In genomic region chr3:138366181-138366580, GRCm38 (mm10) we compare ENCODE assay signal across 22 mouse cellular contexts. TPM values are rescaled to one million over a fixed set of nuclear protein-coding genes. Genes with fewer than 3 reads are reported as not detected.
"Had no signal": no experiment of that assay in that cellular context is flagged by ENCODE, and none has a peak within 500 bp of the region (broad histone marks: within the 10 kb centered on the region; RNA-seq: fewer than 3 reads in every experiment).

No protein-coding gene starts in this region.

- ATAC-seq: midbrain, embryonic 13.5 days; midbrain, embryonic 15.5 days had no signal

- H3K9me3 ChIP-seq: megakaryocyte, embryonic 14.5 days; midbrain, embryonic 13.5 days; midbrain, embryonic 15.5 days; neural tube, embryonic 12.5 days; stomach, embryonic 15.5 days had no signal

- H3K9ac ChIP-seq: lung, embryonic 14.5 days; midbrain, embryonic 13.5 days; midbrain, embryonic 15.5 days; neural tube, embryonic 12.5 days; stomach, embryonic 15.5 days had no signal

- H3K27me3 ChIP-seq: megakaryocyte, embryonic 14.5 days; midbrain, embryonic 13.5 days; midbrain, embryonic 15.5 days; neural tube, embryonic 12.5 days; stomach, embryonic 15.5 days had no signal

- H3K4me1 ChIP-seq: megakaryocyte, embryonic 14.5 days; midbrain, embryonic 13.5 days; midbrain, embryonic 15.5 days; neural tube, embryonic 12.5 days; stomach, embryonic 15.5 days had no signal

- H3K4me3 ChIP-seq: megakaryocyte, embryonic 14.5 days; midbrain, embryonic 13.5 days; midbrain, embryonic 15.5 days; neural tube, embryonic 12.5 days; stomach, embryonic 15.5 days had no signal

- H3K27ac ChIP-seq: macrophage; midbrain, embryonic 13.5 days; midbrain, embryonic 15.5 days; neural tube, embryonic 12.5 days; stomach, embryonic 15.5 days; stomach, postnatal 0 days had no signal

- DNase-seq: lung, adult 18-20 months; lung, embryonic 14.5 days; lung, postnatal 14 days; lung, postnatal 36 days; right cerebral cortex, postnatal 14 days; thymus, adult 2 months; thymus, postnatal 25 days; thymus, postnatal 4 days had no signal

- H3K36me3 ChIP-seq: midbrain, embryonic 13.5 days; midbrain, embryonic 15.5 days; neural tube, embryonic 12.5 days; stomach, embryonic 15.5 days had no signal

- H3K4me2 ChIP-seq: lung, embryonic 14.5 days; midbrain, embryonic 11.5 days; midbrain, embryonic 13.5 days; midbrain, embryonic 15.5 days; neural tube, embryonic 12.5 days; stomach, embryonic 15.5 days had no signal

RNA-seq across cellular contexts. Expression of gene Adh6b, which starts 24.6 kb away (rescaled TPM):
- polyA plus RNA-seq: macrophage; midbrain, embryonic 15.5 days; neural tube, embryonic 14.5 days; spleen, adult 2 months had no signal

RNA-seq across cellular contexts. Expression of gene Adh4, which starts 49.1 kb away (rescaled TPM):
- polyA plus RNA-seq: lung, embryonic 14.5 days; lung, embryonic 16.5 days; macrophage; midbrain, embryonic 11.5 days; midbrain, embryonic 13.5 days; midbrain, embryonic 15.5 days; midbrain, postnatal 0 days; neural tube, embryonic 12.5 days; neural tube, embryonic 14.5 days; spleen, adult 2 months; stomach, embryonic 15.5 days; stomach, postnatal 0 days; thymus, adult 2 months; urinary bladder, adult 2 months had no signal

RNA-seq across cellular contexts. Expression of gene Adh6a, which starts 53.1 kb away (rescaled TPM):
- polyA plus RNA-seq: macrophage; midbrain, embryonic 11.5 days; midbrain, embryonic 13.5 days; midbrain, embryonic 15.5 days; midbrain, postnatal 0 days; neural tube, embryonic 12.5 days; neural tube, embryonic 14.5 days; spleen, adult 2 months; testis, adult 2 months had no signal
